Mouse (Mus musculus) cortical plate, adult 2 months (tissue): Measurements from ENCODE around the gene Adamts6.

Source experiments
- CTCF ChIP-seq: fragments of 200-500 bp; IDR thresholded peaks from 2 replicates; pipeline ENCODE4 v1.5.1; 2011; ENCODE audit warnings: mild to moderate bottlenecking, control low read depth, low read length; ENCODE audit not compliant: insufficient read depth; ENCODE audit errors: extremely low read depth
- POLR2A ChIP-seq: fragments of 200-500 bp; IDR thresholded peaks from 2 replicates; pipeline ENCODE4 v1.6.1; 2011; ENCODE audit warnings: mild to moderate bottlenecking, low read length, control low read depth; ENCODE audit not compliant: insufficient read depth; ENCODE audit errors: extremely low read depth

DNA sequence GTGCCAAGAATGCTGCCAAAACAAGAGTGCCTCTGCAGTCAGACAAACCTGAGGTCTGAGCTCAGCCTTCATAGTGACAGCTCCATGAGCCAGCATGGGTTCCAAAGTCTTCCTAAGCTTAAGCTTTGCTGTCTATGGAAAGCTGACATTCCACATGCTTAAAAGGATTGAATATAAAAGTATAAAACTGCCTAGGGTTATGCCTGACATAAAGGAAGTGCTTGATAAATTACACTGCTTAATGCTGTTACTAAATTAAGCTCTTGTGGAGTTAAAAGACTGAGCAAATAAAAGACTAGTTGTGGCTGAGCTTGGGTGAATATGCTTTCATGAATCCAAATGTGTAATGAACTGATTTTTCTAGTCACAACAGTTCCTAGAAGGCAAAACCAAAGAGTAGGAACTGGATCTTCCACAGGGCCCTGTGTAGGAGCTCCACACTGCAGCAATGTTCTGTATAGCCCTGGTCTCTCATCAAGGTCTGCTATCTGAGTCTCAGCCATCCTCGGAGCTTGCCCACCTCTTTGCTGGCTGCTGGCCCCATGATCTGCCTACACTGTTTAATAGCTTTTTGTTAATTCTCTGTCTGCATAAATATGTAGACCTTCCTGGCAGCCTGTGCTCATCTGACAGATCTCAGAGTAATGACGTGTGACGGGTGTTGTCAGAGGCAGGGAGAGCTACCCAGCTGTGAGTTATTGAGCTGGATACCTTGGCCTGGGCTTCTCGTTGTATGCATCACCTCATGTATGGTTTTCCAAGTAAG is 203.6 kb downstream of the Adamts6 start:
- no peak for TF ChIP-seq POLR2A
- TF ChIP-seq CTCF: no peak
